Mouse (Mus musculus) limb, embryonic 10.5 days (tissue): ENCODE data around the gene Myocd. TPM values are rescaled to one million over a fixed set of nuclear protein-coding genes. Genes with fewer than 3 reads are reported as not detected.
A peak's percentile ranks its signal among the peaks of the same experiment; 100 is the strongest.

Experiments
- DNase-seq: peaks from one replicate; pipeline ENCODE4 v3.0.0-alpha.2; 2017; ENCODE audit warnings: low spot score
- H3K27ac ChIP-seq: fragments of 300-500 bp; sonication (generic); 2 replicates; pipeline ENCODE4 v1.5.1; 2016; ENCODE audit warnings: mild to moderate bottlenecking
- H3K27me3 ChIP-seq: fragments of 300-500 bp; sonication (generic); 2 replicates; pipeline ENCODE4 v1.6.1; 2016; ENCODE audit warnings: low read depth, mild to moderate bottlenecking; ENCODE audit not compliant: poor library complexity, severe bottlenecking
- H3K36me3 ChIP-seq: fragments of 300-500 bp; sonication (generic); 2 replicates; pipeline ENCODE4 v1.6.1; 2016; ENCODE audit warnings: mild to moderate bottlenecking, moderate library complexity
- H3K4me1 ChIP-seq: fragments of 300-500 bp; sonication (generic); 2 replicates; pipeline ENCODE4 v1.6.1; 2016
- H3K4me3 ChIP-seq: fragments of 300-500 bp; sonication (generic); 2 replicates; pipeline ENCODE4 v1.5.1; 2016; ENCODE audit warnings: mild to moderate bottlenecking, moderate library complexity
- H3K9me3 ChIP-seq: fragments of 300-500 bp; sonication (generic); replicated peaks from 2 replicates; pipeline ENCODE4 v1.6.1; 2016; ENCODE audit warnings: mild to moderate bottlenecking
- WGBS: fragments of 180-500 bp; shearing (Covaris S2); methylation state at CpG from one replicate; pipeline ENCODE4 v1.1.7; 2016; 5-methylcytosine and 5-hydroxymethylcytosine counted together
- polyA plus RNA-seq: library from polyadenylated mRNA; unstranded; fragments of >200 nt; fragmentation: Nextera tagmentation; extraction: Ambion mirVana; gene quantifications from 2 replicates; pipeline ENCODE4 v1.2.1, GENCODE M21; 2016

Myocd gene
- polyA plus RNA-seq, 1 experiment from 2014 or later, result 0.38 TPM

DNA sequence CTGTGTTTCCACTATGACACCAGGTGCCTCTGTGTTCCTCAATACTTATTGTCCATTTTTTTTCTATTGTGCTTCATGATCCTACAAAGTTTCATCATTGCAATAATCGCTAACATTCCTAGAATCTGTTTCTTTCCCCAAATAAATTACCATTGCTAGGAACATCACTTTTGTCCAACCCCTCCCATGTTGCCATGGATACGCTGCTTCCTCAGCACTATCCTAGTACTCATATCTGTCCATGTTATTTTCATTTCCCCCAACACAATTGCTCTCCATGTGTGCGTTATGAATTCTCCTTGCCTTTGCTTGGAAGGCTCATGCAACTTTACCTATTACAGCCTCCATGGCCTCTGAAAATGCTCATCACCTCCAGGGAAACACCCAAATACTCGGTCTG, 19.4 kb downstream of the Myocd start:
- 95% methylated on average over 4 of the region's 4 CpGs for WGBS
- Histone ChIP-seq H3K4me1 (no peaks in the 10 kb centered on the region), H3K27me3 (no peaks in the 10 kb centered on the region), H3K4me3 (no peak overlapping the region), H3K9me3 (no peaks in the 10 kb centered on the region), H3K27ac (no peak overlapping the region), H3K36me3 (no peaks in the 10 kb centered on the region)
- no peak for DNase-seq

DNA sequence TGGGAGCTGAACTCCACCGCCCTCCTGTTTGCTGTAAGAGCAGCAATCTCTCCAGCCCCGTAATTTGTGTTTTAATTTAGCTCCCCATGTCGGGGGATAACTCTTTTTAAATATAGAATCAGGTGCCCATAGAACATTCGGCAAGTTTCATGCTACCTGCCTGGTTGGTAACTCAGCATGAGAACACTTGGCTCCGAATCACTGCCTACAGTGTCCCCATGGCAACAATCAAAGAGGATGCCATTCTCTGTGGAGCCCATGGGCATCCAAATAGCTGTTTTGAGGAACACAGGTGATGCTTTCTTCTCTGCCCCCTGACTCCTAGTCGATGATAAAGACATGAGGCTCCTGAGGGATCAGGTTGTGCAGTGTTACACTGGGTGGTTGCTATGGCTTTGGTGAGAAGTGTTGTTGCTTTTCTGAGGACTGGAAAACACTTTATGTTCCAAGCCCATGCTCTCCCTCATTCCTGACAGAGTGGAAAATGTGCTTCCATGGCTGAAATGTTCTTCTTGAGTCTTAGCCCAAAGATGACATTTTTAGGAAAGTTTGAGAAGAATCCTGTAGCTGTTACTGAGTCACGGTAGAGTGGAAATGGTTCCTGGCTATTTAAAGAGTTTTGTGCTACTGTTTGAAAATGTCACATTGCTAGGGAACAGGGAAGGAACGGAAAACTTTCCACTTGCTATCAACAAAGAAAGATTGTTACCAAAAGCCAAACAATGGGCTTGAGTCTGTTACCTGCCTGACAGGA, 23.3 kb downstream of the Myocd start:
- WGBS, result 86% methylated on average over 8 of the region's 8 CpGs
- Histone ChIP-seq H3K36me3 (no peaks in the 10 kb centered on the region), H3K4me1 (peaks cover 5% of the 10 kb centered on the region; the same call in 1 of the 2 replicates), H3K4me3 (no peak overlapping the region), H3K9me3 (no peaks in the 10 kb centered on the region), H3K27me3 (no peaks in the 10 kb centered on the region), H3K27ac (no peak overlapping the region)
- no peak for DNase-seq

DNA sequence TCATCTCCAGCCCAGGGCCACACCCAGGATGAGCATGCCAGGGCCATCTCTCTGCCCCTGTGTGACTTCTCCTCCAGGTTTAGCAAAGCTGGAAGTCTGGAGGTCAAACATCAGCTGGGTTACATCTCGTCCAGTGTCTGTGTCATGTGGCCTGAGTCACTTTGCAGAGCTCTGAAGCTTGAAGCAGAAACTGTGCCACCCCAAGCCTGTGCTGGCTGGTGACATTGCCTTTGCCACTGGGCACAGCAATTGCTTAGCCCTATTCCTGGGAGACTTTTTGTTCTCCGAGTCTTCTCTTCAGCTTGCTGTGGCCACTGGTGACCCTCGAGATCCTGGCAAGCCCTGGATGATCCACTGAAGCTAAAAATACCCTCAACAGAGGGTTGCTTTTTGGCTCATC, 26.2 kb downstream of the Myocd start:
- Histone ChIP-seq H3K36me3 (no peaks in the 10 kb centered on the region), H3K4me1 (peaks cover 5% of the 10 kb centered on the region; the same call in 1 of the 2 replicates), H3K27me3 (no peaks in the 10 kb centered on the region), H3K27ac (no peak overlapping the region), H3K9me3 (no peaks in the 10 kb centered on the region), H3K4me3 (no peak overlapping the region)
- WGBS, result 79% methylated on average over 3 of the region's 3 CpGs
- DNase-seq, result no peak

DNA sequence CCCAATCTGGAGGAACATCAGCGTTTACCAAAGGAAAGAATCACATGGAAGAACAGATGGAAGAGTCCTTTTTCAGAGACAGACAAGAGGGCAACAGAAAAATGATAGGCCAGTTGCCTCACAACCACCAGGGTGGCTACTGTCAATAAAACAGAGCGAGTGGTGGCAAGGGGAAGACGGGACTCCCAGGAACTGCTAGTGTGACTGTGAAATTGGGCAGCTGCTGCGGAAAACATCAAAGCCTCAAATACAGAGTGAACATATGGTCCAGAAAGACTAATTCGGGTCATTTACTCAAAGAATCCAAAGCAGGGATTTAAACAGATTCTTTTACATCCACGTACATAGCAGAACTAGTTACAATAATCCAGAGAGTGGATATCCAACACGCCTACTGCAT, 29.3 kb downstream of the Myocd start:
- whole genome bisulfite sequencing, result 73% methylated on average over 7 of the region's 7 CpGs
- no peak for DNase-seq
- Histone ChIP-seq H3K27me3 (no peaks in the 10 kb centered on the region), H3K27ac (no peak overlapping the region), H3K4me3 (no peak overlapping the region), H3K9me3 (no peaks in the 10 kb centered on the region), H3K4me1 (peaks cover 5% of the 10 kb centered on the region; the same call in 1 of the 2 replicates), H3K36me3 (no peaks in the 10 kb centered on the region)

DNA sequence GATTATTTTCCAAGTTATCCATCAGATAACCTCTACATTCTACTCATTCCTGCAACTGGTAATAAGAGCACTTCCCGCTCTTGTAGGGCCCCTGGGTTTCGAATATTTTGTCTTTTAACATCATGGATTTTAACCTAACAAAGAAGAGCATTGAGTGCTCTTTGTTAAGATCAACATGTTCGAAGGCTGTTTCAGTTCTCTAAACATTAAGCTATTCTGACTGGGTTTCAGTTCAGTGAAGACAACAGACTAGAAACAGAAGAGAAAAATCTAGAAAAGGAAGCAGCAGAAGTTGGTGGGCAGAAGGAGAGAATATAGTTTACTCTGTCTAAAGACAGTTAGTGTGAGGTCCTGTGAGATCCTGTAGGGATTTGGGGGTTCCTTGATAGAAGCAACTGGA, 31.9 kb downstream of the Myocd start:
- 91% methylated on average over 3 of the region's 3 CpGs for WGBS
- H3K27ac ChIP-seq, result no peak overlapping the region
- no peaks in the 10 kb centered on the region for H3K27me3 ChIP-seq
- H3K36me3 ChIP-seq, result no peaks in the 10 kb centered on the region
- H3K4me1 ChIP-seq, result 0 out of 2 replicates have a peak, but pooled peaks cover 2% of the 10 kb centered on the region
- no peak for DNase-seq
- no peak overlapping the region for H3K4me3 ChIP-seq
- H3K9me3 ChIP-seq, result no peaks in the 10 kb centered on the region

DNA sequence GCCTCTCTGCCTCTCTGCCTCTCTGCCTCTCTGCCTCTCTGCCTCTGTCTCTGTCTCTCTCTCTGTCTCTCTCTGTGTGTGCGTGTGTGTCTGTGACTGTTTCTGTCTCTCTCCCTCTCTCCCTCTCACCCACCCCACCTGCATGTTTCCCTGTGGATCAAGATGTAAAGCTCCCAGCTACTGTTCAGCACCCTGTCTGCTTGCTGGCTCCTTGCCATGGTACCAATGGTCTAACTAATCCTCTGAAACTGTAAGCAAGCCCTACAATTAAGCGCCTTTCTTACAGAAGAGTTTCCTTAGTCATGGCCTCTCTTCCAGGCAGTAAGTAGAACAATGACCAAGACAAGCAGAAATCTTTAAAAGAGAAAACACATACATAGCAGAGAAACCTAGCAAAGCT, 32.9 kb downstream of the Myocd start:
- no peak for DNase-seq

DNA sequence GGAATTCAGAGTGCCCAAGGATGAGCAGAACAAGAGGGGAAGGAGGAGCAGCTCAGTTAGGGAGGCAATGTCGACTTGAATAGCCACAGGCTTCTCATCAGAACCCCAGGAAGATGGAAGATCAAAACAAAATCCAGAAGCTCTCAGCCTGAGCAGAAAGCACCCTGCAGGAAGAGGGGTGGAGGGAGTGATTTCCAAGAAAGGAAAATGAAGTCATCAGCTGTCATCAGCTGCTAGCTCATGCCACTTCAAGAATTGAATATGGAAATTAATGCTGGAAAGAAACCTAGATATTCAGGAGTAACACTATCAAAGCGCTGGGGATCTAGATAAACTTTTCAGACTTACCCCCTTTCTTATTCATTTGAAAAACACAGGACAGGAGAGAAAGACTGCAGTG, 34.4 kb downstream of the Myocd start:
- Histone ChIP-seq H3K36me3 (no peaks in the 10 kb centered on the region), H3K27ac (no peak overlapping the region), H3K4me1 (no peaks in the 10 kb centered on the region), H3K4me3 (no peak overlapping the region), H3K9me3 (no peaks in the 10 kb centered on the region), H3K27me3 (no peaks in the 10 kb centered on the region)
- 40% methylated on average over 2 of the region's 2 CpGs for WGBS
- no peak for DNase-seq

More for the DNA sequence above, 32.9 kb downstream of the Myocd start:
- no peak overlapping the region for H3K4me3 ChIP-seq
- H3K27me3 ChIP-seq, result no peaks in the 10 kb centered on the region
- WGBS, result 92% methylated on average over 2 of the region's 2 CpGs
- no peaks in the 10 kb centered on the region for H3K36me3 ChIP-seq
- no peak overlapping the region for H3K27ac ChIP-seq
- H3K9me3 ChIP-seq, result no peaks in the 10 kb centered on the region
- 0 out of 2 replicates have a peak, but pooled peaks cover 2% of the 10 kb centered on the region for H3K4me1 ChIP-seq

DNA sequence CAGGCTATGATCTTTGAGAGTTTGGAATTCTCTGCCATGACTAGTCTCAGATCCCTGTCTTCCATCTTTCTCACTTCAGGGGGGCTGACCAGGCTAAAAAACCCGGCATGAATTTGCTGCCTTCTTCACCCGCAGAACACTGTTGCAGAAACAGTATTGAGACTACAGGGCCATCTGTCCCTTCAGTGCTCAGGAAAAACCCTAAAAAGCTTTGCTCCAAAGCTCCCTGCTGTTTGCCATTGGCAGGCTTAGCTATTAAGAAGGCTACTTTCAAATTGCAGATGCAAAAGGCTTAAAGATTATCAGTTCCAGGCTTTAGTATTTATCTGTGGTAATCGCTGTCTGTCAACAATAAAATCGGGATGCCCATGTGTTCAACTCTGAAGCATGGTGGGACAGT, 38.0 kb downstream of the Myocd start:
- Histone ChIP-seq H3K4me3 (no peak overlapping the region), H3K27me3 (no peaks in the 10 kb centered on the region), H3K4me1 (peaks cover 4% of the 10 kb centered on the region), H3K36me3 (no peaks in the 10 kb centered on the region), H3K9me3 (no peaks in the 10 kb centered on the region), H3K27ac (no peak overlapping the region)
- WGBS, result 90% methylated on average over 4 of the region's 4 CpGs
- DNase-seq, result no peak

DNA sequence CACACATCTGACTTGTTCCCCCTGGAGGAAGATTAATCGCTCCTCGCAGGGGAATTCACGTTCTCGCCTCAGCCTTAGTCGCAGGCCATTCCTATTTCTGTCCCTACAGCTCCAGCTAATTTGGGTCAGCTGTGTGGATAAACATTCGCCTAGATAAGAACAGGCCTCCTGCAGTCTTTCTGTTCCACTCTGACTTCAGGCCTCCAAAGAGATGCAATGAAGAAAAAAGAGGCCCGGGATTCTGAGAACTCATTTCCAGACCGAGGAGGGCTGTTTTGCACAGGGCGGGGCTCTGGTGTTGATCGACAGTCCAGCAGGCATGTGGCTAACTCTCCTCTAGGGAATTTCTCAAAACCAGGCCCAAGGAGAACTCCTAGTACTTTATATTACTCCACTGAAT, 43.0 kb downstream of the Myocd start:
- Histone ChIP-seq H3K27ac (0 out of 2 replicates have a peak overlapping the region, but pooled peaks have one; percentile 30), H3K4me3 (no peak overlapping the region)
- peak; percentile 36 for DNase-seq

DNA sequence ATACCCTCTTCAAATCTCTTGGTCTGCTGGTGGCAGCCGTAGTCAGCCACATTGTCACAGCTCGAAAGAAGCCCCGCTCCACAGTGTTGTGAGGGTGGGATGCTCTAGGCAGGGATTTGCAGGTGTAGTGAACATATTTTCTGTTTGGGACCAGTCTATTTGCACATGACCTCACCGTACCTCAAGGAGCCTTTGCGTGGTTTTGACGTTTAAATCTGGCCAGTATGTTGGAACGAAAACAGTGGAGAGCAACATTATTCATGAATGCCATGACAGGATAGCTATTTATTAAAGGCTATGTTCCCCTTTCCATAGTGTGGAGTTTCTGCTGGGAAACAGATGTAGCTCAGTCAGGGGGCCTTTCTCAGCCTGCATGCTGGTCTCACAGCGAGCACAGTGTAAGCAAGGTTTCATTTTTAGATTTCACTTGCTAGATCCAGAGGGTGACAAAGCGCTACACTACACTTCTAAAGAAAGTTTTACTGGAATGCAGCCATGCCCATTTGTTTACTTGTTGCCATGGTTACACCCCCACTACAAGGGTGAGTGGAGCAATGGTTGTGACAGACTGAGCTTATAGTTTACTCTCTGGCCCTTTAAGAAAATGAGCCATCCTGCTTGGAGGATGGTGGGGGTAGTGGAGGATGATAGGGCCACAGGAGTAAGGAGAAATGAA, 54.7 kb downstream of the Myocd start:
- no peaks in the 10 kb centered on the region for H3K27me3 ChIP-seq

More for the DNA sequence above, 43.0 kb downstream of the Myocd start:
- no peaks in the 10 kb centered on the region for H3K27me3 ChIP-seq
- H3K9me3 ChIP-seq, result no peaks in the 10 kb centered on the region
- 49% methylated on average over 10 of the region's 10 CpGs for WGBS
- peaks cover 6% of the 10 kb centered on the region for H3K4me1 ChIP-seq
- no peaks in the 10 kb centered on the region for H3K36me3 ChIP-seq

DNA sequence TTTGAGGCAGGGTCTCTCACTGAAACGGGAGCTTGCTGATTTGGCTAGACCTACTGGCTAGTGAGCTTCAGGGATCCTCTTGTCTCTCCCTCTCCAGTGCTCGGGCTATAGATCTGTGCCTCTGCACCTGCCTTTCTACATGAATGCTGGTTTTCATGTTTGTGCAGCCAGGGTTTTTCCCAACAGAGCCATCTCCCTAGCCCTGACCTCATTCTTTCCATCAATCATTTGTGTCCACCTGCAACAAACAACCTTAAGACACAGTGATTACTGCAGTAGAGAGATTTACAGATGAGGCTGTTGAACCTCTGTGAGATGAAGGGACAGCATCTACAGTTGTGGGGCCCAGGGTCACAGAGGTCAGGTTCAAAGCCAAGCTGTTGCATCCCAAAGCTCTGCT, 56.0 kb downstream of the Myocd start:
- no peaks in the 10 kb centered on the region for H3K36me3 ChIP-seq
- H3K9me3 ChIP-seq, result no peaks in the 10 kb centered on the region
- H3K27me3 ChIP-seq, result no peaks in the 10 kb centered on the region
- no peak overlapping the region for H3K4me3 ChIP-seq
- 81% methylated on average over 2 of the region's 2 CpGs for WGBS
- H3K4me1 ChIP-seq, result no peaks in the 10 kb centered on the region
- H3K27ac ChIP-seq, result no peak overlapping the region
- DNase-seq, result no peak

More for the DNA sequence above, 54.7 kb downstream of the Myocd start:
- DNase-seq, result no peak
- 83% methylated on average over 9 of the region's 9 CpGs for WGBS
- no peak overlapping the region for H3K27ac ChIP-seq
- H3K9me3 ChIP-seq, result no peaks in the 10 kb centered on the region
- no peaks in the 10 kb centered on the region for H3K36me3 ChIP-seq
- H3K4me1 ChIP-seq, result no peaks in the 10 kb centered on the region
- no peak overlapping the region for H3K4me3 ChIP-seq

DNA sequence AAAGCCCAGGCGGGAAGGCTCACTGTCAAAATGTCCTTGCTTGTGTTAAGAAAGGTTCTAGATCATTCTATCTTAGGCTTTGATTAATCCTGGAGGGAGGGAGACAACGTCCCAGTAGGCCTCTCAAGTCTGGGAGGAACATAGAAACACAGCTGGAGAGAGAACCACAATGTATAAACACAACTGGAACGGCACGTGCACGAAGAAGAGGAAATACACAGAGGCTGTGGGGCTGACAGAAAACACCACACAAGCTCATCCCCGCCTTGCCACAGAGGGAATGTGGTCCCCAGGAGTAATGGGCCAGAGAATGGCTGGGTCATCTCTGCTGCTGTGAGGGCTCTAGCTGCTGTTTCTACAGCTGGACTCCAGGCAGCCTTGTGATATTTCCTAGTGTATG, 58.1 kb downstream of the Myocd start:
- no peak for DNase-seq
- Histone ChIP-seq H3K27ac (no peak overlapping the region), H3K9me3 (no peaks in the 10 kb centered on the region), H3K4me3 (no peak overlapping the region), H3K4me1 (no peaks in the 10 kb centered on the region), H3K36me3 (no peaks in the 10 kb centered on the region), H3K27me3 (no peaks in the 10 kb centered on the region)
- 80% methylated on average over 6 of the region's 6 CpGs for WGBS

DNA sequence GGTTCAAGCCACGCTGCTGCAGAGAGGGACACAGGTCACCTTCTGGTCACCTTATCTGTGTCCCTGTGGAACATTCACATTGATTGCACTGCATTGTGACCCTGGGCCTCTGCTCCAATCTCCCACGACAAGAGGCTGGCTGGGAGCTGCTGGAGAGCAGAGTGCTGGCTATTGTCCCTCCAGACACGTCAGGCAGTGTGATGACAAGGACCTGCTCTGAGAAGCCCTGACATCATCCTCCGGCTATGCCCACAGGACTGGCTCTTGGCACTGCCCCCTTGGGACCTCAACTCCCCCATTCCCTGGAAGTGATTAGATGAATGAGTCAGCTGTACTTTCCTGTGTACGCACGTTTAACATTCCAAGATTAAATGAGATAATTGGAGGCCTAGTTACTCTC, 60.3 kb downstream of the Myocd start:
- WGBS, result 72% methylated on average over 6 of the region's 6 CpGs
- H3K27ac ChIP-seq, result no peak overlapping the region
- no peak overlapping the region for H3K4me3 ChIP-seq
- no peaks in the 10 kb centered on the region for H3K27me3 ChIP-seq
- H3K9me3 ChIP-seq, result no peaks in the 10 kb centered on the region
- no peak for DNase-seq
- H3K36me3 ChIP-seq, result no peaks in the 10 kb centered on the region
- no peaks in the 10 kb centered on the region for H3K4me1 ChIP-seq
